Mouse (Mus musculus) neural tube, postnatal 0 days (tissue): ENCODE results near the gene Olfr1191-ps1. TPM values are rescaled to one million over a fixed set of nuclear protein-coding genes. Genes with fewer than 3 reads are reported as not detected.

Experiments
- polyA plus RNA-seq: library from polyadenylated mRNA; unstranded; fragments of >200 nt; fragmentation: Nextera tagmentation; extraction: Ambion mirVana; gene quantifications from 2 replicates; pipeline ENCODE4 v1.2.1, GENCODE M21; 2015

Gene Olfr1191-ps1
- not detected in 2 replicates for polyA plus RNA-seq

DNA sequence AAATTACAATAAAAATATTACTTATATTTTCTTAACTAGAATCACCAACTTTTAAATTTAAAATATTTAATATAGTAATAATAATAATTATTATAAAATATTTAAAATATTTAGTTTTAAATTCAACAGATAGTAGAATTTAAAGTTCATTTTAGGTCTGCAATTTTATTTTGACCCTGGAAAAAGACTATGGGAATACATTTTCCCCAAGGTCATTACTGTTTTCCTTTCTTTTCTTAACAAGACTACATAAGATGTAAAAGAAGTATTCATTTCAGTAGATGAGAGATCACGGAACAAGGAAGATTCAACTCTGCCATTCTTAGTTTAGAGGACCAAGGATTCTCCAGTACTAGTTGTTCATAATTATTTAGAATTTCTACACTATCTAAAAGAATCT is at the start of gene Olfr1191-ps1:
TSS of gene Olfr1191-ps1 (plus strand) at position 301 of the 400 bp plus-strand sequence.

DNA sequence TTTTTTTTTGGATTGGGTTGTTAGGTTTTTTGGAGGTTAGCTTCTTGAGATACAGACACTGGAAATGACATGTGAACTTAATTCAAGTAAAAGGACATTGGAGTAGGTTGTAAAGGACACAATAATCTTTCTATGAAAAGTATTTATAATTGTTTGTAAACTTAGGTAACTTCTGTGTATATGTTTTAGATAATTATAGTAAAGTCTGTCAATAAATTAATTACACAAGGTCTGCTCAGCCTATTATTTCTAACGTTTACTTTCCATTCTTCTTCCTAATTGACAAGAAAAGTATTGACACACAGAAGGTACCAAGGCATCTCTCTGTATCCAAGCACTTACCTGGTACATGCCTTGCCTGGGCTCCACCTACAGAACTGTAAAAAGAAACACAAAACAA is 7.9 kb downstream of the Olfr1191-ps1 start, which contains the start of gene Olfr1192-ps1:
TSS of gene Olfr1192-ps1 (plus strand) at position 301 of the 400 bp plus-strand sequence.

DNA sequence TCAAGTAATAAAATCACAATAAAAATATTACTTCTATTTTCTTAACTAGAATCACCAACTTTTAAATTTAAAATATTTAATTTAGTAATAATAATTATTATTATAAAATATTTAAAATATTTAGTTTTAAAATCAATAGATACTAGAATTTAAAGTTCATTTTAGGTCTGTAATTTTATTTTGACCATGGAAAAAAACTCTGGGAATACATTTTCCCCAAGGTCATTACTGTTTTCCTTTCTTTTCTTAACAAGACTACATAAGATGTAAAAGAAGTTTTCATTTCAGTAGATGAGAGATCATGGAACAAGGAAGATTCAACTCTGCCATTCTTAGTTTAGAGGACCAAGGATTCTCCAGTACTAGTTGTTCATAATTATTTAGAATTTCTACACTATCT is 35.0 kb downstream of the Olfr1191-ps1 start, which contains the start of gene Olfr1193:
TSS of gene Olfr1193 (plus strand) at position 301 of the 400 bp plus-strand sequence.

DNA sequence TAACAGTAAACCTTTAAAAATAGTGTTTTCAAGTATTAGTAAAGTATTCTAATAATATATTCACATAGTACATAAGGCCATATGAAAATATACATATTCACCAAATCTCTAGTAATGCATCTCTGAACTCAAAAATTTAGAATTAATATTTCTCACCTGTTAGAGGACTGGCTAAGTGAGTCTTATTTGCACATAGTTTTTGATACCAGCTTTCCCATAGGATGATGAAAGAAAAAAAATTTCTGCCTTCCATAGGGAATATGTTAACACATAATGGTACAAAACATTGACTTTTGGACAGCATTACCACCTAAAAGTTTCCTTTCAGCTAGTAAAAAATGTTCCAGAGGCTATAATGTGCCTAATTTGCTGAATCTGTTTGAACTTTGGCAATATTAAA is 48.7 kb downstream of the Olfr1191-ps1 start, which contains the start of gene Olfr1195:
TSS of gene Olfr1195 (minus strand) at position 101 of the 400 bp plus-strand sequence.

Other genes starting within 250 kb of the Olfr1191-ps1 start
- not detected in 2 replicates for gene Olfr1179, start 234.1 kb upstream of the Olfr1191-ps1 start, polyA plus RNA-seq
- not detected in 2 replicates for gene Olfr1180, start 221.4 kb upstream of the Olfr1191-ps1 start, polyA plus RNA-seq
- not detected in 2 replicates for gene Olfr1181, start 214.4 kb upstream of the Olfr1191-ps1 start, polyA plus RNA-seq
- not detected in 2 replicates for gene Gm13757, start 191.4 kb upstream of the Olfr1191-ps1 start, polyA plus RNA-seq
- not detected in 2 replicates for gene Olfr1183, start 185.7 kb upstream of the Olfr1191-ps1 start, polyA plus RNA-seq
- gene Olfr1184, start 156.9 kb upstream of the Olfr1191-ps1 start, polyA plus RNA-seq = not detected in 2 replicates
- gene Olfr1185-ps1, start 147.2 kb upstream of the Olfr1191-ps1 start, polyA plus RNA-seq = not detected in 2 replicates
- not detected in 2 replicates for gene Olfr1186, start 122.0 kb upstream of the Olfr1191-ps1 start, polyA plus RNA-seq
- gene Olfr1188, start 83.6 kb upstream of the Olfr1191-ps1 start, polyA plus RNA-seq = not detected in 2 replicates
- not detected in 2 replicates for gene Olfr1189, start 54.1 kb upstream of the Olfr1191-ps1 start, polyA plus RNA-seq
- not detected in 2 replicates for gene Olfr1192-ps1, start 8.0 kb downstream of the Olfr1191-ps1 start, polyA plus RNA-seq
- not detected in 2 replicates for gene Olfr1193, start 35.1 kb downstream of the Olfr1191-ps1 start, polyA plus RNA-seq
- gene Olfr1195, start 48.6 kb downstream of the Olfr1191-ps1 start, polyA plus RNA-seq = not detected in 2 replicates
- gene Olfr1196, start 64.1 kb downstream of the Olfr1191-ps1 start, polyA plus RNA-seq = not detected in 2 replicates
- gene Olfr1197, start 91.8 kb downstream of the Olfr1191-ps1 start, polyA plus RNA-seq = not detected in 2 replicates
- not detected in 2 replicates for gene Olfr1198, start 110.8 kb downstream of the Olfr1191-ps1 start, polyA plus RNA-seq
- gene Olfr1199, start 119.9 kb downstream of the Olfr1191-ps1 start, polyA plus RNA-seq = not detected in 2 replicates
- not detected in 2 replicates for gene Olfr1200, start 129.9 kb downstream of the Olfr1191-ps1 start, polyA plus RNA-seq
- not detected in 2 replicates for gene Olfr1201, start 152.5 kb downstream of the Olfr1191-ps1 start, polyA plus RNA-seq
- not detected in 2 replicates for gene Olfr1202, start 174.0 kb downstream of the Olfr1191-ps1 start, polyA plus RNA-seq
- not detected in 2 replicates for gene Olfr1205, start 189.2 kb downstream of the Olfr1191-ps1 start, polyA plus RNA-seq
- gene Olfr1204, start 208.8 kb downstream of the Olfr1191-ps1 start, polyA plus RNA-seq = not detected in 2 replicates
- gene Olfr1206, start 222.7 kb downstream of the Olfr1191-ps1 start, polyA plus RNA-seq = not detected in 2 replicates